Mouse (Mus musculus) liver, postnatal 0 days (tissue): ENCODE data around the gene Ddhd1.

Source experiments
- CTCF ChIP-seq: sonication (generic); IDR thresholded peaks from 2 replicates; pipeline ENCODE4 v1.5.1; 2016; ENCODE audit warnings: antibody characterized with exemption, low read depth
- EP300 ChIP-seq: IDR thresholded peaks from 2 replicates; pipeline ENCODE4 v1.6.1; 2016; ENCODE audit warnings: antibody characterized with exemption, low read depth, mild to moderate bottlenecking

GRCm38 (mm10) chr14:45566066-45566937, 91.6 kb downstream of the Ddhd1 start:
- TF ChIP-seq EP300 = no peak
- peak; percentile 89 for TF ChIP-seq CTCF
